Mouse (Mus musculus): ENCODE results near the gene Ccdc188. TPM values are rescaled to one million over a fixed set of nuclear protein-coding genes. Genes with fewer than 3 reads are reported as not detected.

Ccdc188 gene
- total RNA-seq (2023) = not detected in 2 replicates

DNA sequence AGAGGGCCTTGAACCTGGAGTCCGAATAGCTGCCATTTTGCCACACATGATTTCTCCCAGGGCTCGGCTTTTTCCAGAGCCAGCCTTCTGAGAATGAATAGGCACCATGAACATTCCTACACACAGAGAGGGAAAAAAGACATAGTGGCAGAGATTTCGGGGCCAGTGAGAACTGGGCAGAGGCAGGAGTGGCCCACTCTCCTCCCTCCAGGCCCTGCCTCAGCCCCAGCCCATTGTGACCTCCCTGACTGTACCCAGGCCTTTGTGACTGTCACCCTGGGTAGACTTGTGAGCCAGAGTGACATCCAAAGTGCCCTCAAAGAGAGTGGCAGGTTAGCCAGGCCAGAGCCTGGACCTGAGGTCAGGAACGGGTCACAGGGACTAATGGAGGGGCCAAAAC is at the start of gene Ccdc188:
Ccdc188 (plus strand) TSS at position 301 of the 400 bp plus-strand sequence.

DNA sequence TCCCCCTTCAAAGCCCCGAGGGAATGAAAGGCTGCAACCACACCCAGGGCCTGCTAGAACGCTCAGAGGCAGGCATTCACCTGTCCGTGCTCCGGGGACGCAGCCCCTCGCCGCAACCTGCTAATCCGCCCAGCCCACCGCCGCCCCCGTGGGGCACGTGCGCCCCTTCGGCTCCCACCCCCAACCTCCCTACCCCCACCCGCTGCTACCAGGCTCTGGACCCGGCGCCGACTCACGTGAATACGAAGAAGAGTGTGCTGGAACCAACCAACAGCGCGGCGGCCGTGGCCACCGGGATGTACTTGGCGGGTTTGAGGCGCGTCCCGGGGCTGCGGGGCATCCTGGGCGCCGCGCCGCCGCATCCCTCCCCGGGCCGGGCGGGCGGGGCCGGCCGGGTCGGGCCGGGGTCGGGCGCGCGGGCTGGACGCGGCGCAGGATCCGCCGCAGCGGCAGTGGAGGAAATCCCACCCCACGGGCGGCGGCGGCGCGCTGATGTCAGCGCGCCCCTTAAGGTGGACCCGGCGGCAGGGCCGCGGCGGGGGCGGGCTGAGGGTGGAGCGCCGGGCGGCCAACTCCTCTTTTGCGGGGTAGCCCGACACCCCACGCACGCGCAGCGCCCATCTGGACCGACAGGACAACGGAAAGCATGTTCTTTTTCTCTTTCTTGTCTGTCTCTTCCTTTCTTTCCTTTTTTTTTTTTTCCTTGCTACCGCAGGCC is 17.2 kb downstream of the Ccdc188 start, which contains the start of gene Zdhhc8:
Zdhhc8 (minus strand) TSS at position 466 of the 718 bp plus-strand sequence.

DNA sequence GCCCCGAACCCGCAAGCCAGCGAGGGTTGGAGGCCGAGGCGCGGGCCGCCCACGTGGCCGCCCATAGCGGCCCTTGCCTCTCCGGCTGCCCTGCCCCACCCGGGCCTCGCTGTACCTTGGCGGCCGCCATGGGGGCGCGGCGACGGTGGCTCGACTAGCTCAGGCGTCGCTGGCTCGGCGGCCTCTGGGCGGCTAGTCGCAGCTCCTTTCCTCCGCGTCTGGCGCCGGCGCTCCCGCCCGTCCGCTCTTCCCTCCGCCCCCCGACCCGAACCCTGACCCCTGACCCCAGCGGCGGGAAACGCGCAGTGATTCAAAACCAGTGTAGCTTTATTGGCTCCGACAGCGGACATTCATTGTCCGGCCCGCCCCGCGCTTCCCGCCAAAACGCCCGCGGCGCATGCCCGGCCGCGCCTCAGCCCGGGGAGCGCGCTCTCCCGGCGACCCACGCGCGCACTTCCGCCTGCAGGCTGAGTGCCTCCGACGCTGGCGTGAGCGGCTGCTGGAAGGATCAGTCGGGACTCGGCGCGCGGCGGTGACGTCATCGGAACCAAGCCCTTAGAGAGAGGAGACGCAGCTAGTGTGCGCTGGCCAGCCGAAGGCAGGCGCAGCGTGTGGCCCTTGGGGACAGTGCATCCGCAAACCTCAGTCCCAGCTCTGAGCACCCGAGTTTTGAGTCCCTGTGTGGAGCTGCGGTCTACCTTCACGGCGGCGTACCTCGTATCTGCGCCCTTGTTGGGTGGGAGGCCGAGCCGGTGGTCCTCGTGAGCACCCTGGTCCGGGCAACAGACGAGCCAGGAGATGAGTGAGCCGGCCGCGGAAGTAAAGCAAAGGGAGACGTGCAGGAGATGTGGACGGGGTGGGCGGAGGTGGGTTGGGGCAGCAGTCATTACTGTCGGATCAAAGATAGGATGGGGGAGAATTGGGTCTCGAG is 31.0 kb downstream of the Ccdc188 start, which contains the start of the genes Trmt2a and Ranbp1:
Trmt2a (plus strand) TSS at position 247 of the 931 bp plus-strand sequence.
Ranbp1 (minus strand) TSS at position 300 of the 931 bp plus-strand sequence.

DNA sequence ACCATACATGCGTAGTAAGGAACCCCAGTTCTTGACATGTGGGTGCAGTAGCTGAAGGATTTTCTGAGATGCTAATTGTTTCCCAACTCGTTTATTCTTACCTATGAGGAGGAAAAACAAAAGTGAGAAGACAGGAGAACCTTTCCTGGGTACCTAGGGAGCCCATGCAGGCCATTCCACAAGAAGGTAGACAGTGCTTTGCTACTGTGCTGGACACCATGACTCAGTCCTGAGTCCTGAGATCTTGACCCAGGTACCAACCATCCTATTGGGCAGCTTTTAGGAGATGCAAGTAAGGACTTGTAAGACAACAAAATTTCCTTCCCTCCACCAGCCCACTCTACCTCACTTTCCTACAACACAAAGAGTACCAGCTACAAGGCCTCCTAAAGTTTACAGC is 40.5 kb downstream of the Ccdc188 start, which contains the start of gene Gm49776:
Gm49776 (minus strand) TSS at position 101 of the 400 bp plus-strand sequence.

Other genes with a start within 250 kb of the Ccdc188 start
- 1.2 TPM in 1 of 2 replicates, not detected in the other for gene Vpreb2, start 237.5 kb upstream of the Ccdc188 start, total RNA-seq (2023)
- gene Dgcr6, start 165.0 kb upstream of the Ccdc188 start, total RNA-seq (2023) = 7.3 and 10.1 TPM in 2 replicates
- 7.2 and 8.8 TPM in 2 replicates for gene Prodh, start 127.7 kb upstream of the Ccdc188 start, total RNA-seq (2023)
- 0.20 TPM in 1 of 2 replicates, not detected in the other for gene Rtn4r, start 90.2 kb upstream of the Ccdc188 start, total RNA-seq (2023)
- gene Zdhhc8, start 17.3 kb downstream of the Ccdc188 start, total RNA-seq (2023) = 2.0 and 2.8 TPM in 2 replicates
- 34.0 and 45.7 TPM in 2 replicates for gene Trmt2a, start 30.8 kb downstream of the Ccdc188 start, total RNA-seq (2023)
- 50.5 and 61.9 TPM in 2 replicates for gene Ranbp1, start 30.9 kb downstream of the Ccdc188 start, total RNA-seq (2023)
- gene Gm49776, start 40.4 kb downstream of the Ccdc188 start, total RNA-seq (2023) = not detected in 2 replicates
- gene Dgcr8, start 71.4 kb downstream of the Ccdc188 start, total RNA-seq (2023) = 10.3 and 15.3 TPM in 2 replicates
- 20.1 and 25.5 TPM in 2 replicates for gene Tango2, start 130.2 kb downstream of the Ccdc188 start, total RNA-seq (2023)
- 1.8 and 4.4 TPM in 2 replicates for gene Arvcf, start 130.3 kb downstream of the Ccdc188 start, total RNA-seq (2023)
- gene Txnrd2, start 208.5 kb downstream of the Ccdc188 start, total RNA-seq (2023) = 5.1 and 7.1 TPM in 2 replicates
- gene Comt, start 209.0 kb downstream of the Ccdc188 start, total RNA-seq (2023) = 16.9 and 19.2 TPM in 2 replicates

Data from neutrophil, adult 65 days (primary cell).